Mouse (Mus musculus) stomach, postnatal 0 days (tissue): ENCODE results near the gene Sema6d.

Source experiments
- CTCF ChIP-seq: IDR thresholded peaks from 2 replicates; pipeline ENCODE4 v1.5.1; 2016; ENCODE audit warnings: antibody characterized with exemption, low read depth, mild to moderate bottlenecking, moderate library complexity
- EP300 ChIP-seq: optimal IDR thresholded peaks from 2 replicates; pipeline ENCODE3; 2016; ENCODE audit warnings: antibody characterized with exemption

- no peak for TF ChIP-seq CTCF
- TF ChIP-seq EP300 = no peak
Observed at GRCm38 (mm10) chr2:124477904-124478303, 388.1 kb downstream of the Sema6d start.
